Mouse (Mus musculus) CH12F3 (cell line): ENCODE measurements around the gene Rundc3a.

Source experiments
- in situ Hi-C: fragments of 300-500 bp; cut with MboI; formaldehyde crosslinking; loops from 2 replicates; pipeline ENCODE4 v1.14.3; 2020; ENCODE audit warnings: low sequenced_read_pairs

Gene Rundc3a

DNA sequence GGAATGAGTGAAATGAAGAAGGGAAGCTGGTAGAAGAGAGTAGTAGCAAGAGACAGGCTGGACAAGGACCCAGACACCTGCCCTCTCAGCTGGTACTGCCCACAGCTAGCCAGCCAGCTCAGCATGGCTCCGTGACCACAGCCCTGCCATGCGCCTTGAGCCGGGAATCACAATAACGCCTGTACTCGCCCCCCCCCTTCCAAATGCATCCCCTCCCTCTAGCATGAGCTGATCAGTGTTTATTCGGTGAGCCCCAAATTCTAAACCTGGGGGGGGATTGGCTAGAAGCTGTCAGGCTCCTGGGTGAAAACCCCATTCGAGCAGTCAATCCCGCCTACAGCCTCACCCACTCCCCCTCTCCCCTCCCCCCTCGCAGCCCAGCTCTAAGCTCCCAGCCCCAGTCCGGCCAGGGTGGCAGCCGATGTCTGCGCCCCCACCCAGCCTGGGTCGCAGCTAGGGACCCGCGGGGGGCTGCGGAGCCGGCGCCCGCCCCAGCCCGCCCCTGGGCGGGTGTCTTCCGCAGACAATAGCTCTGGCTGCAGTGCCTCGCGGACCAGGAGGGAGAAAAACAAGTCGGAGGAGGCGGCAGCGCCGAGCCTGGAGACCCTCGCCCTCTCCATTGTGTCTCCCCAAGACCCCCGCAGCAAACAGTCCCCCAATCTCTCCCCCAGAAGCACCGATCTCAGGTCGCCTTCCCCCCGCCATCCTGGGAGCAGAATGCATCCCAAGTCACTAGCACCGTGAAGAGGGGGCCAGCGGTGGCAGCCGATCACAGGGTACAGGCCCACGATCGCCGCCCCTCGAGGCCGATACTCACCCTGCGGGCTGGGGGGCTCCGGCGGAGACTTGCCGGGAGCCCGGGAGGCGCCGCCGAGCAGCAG is 53.6 kb downstream of the Rundc3a start:
- in situ Hi-C loops = no loop called here

DNA sequence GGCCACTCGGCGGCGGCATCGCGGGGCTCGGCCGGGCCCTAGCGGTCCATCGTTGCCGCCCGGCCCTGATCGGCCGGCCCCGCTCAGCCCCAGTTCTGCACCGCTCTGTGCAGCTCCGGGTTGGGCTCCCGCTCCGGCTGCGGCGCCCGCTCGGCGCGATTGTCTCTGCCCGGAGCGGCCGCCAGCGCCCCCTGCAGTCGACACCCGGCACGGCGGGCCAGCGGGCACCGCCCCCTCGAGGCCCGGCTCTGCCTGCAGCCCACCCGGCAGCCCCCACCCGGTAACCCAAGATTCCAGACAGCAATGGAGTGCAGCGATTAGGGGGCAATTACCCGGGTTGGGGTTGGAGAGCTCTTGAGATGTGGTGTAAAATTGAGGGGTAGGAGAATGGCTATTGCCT is 54.3 kb downstream of the Rundc3a start, which contains the start of gene Fam171a2:
Gene Fam171a2, minus strand, starts transcription at position 186 of the 400 bp plus-strand sequence.
- in situ Hi-C loops = no loop called here

DNA sequence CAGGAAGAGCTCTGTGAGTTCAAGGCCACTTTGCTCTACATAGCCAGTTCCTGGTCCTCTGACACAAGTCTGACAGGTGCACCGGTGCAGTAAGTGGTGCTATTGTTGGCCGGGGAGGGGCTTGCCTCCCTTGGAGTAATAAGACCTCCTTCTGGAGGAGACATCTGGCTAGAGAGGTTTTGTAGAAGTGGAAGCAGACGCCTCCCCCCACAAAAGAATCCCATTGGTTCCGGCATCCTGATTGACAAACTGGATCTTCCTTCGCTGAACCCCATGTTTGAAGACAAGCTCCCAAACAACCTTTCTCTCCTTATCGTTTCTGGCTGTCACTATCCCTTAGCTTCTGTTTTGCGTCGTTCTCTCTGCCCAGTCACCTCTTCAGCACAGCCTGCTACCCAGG is 55.1 kb downstream of the Rundc3a start:
- in situ Hi-C loops = no loop called here

DNA sequence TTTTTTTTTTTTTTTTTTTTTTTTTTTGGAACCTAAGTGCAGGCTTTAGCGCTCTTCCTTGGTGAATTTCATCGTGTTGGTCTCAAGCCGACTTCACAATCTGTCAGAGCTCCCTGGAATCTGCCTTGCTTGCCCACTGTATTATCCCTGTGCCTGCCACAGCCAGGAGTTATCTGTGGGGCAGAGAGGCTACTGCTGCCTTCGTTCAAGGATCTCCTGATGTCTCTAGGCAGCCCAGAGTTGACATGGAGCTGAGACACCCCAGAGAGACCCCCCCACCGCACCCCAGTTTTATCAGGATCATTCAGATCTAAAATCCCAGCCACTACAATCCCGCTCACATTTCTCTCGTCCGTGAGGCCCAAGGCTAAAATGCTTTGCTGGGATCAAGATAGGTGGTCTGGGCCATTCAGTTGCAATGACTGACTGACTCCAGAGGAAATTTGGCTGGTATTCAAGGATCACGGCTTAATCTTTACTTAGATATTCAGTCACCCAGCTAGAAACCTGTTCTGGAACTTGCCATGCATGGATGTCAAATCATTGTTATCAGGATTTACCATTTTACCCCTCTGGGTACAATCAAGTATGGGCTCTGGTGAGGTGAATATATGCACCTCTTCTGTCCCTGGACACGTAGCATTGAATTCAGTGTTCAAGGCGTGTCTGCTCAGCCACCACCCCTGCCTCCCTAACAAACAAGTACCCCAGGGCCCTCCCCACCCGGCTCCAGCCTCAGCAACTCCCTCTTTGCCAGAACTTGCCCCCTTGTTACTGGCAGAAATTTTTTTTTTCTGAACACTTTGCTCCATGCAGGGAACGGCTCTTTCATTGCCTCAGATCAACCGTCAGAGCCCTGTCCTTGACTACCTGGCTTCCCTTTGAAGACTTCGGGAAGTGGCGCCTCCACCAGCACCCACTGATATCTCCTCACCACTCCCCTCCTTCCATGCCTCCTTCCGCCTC is 56.1 kb downstream of the Rundc3a start:
- in situ Hi-C loops = no loop called here
